Mouse (Mus musculus): ENCODE results near the gene Glrx5. TPM values are rescaled to one million over a fixed set of nuclear protein-coding genes. Genes with fewer than 3 reads are reported as not detected.

Gene Glrx5
- polyA plus RNA-seq, 1 experiment from 2014 or later, result 349 TPM

- H3K27ac ChIP-seq (ENCODE audit: low read depth), result no peak overlapping the region
- 79% methylated on average over 10 of the region's 10 CpGs for WGBS (ENCODE audit: insufficient replicate concordance)
- H3K9me3 ChIP-seq (ENCODE audit: low read length), result no peaks in the 10 kb centered on the region
- TF ChIP-seq CTCF (IDR thresholded peaks at IDR 0.05; ENCODE audit: low read depth), result no peak
- no peak overlapping the region for H3K4me2 ChIP-seq (ENCODE audit: low read depth, low read length)
- H3K9ac ChIP-seq (replicated peaks), result no peak overlapping the region
- no peaks in the 10 kb centered on the region for H3K36me3 ChIP-seq (replicated peaks; ENCODE audit: insufficient read depth, low read length)
- no peak for DNase-seq
- H3K27me3 ChIP-seq (ENCODE audit: insufficient read depth, low read length), result no peaks in the 10 kb centered on the region
- no peak for ATAC-seq
- no peak overlapping the region for H3K4me3 ChIP-seq (ENCODE audit: low read depth, low read length)
- 0 out of 2 replicates have a peak, but pooled peaks cover 3% of the 10 kb centered on the region for H3K4me1 ChIP-seq (ENCODE audit: insufficient read depth)
Observed at GRCm38 (mm10) chr12:105066523-105066922, 34.0 kb downstream of the Glrx5 start.

GRCm38 (mm10) chr12:105068911-105069310, 36.4 kb downstream of the Glrx5 start:
- no peaks in the 10 kb centered on the region for H3K36me3 ChIP-seq (replicated peaks; ENCODE audit: insufficient read depth, low read length)
- H3K27me3 ChIP-seq (ENCODE audit: insufficient read depth, low read length), result no peaks in the 10 kb centered on the region
- 0 out of 2 replicates have a peak, but pooled peaks cover 3% of the 10 kb centered on the region for H3K4me1 ChIP-seq (ENCODE audit: insufficient read depth)
- 0 out of 2 replicates have a peak, but pooled peaks have one; percentile 31 for ATAC-seq
- no peak overlapping the region for H3K4me2 ChIP-seq (ENCODE audit: low read depth, low read length)
- DNase-seq, result no peak
- H3K4me3 ChIP-seq (ENCODE audit: low read depth, low read length), result no peak overlapping the region
- no peak overlapping the region for H3K9ac ChIP-seq (replicated peaks)
- WGBS (ENCODE audit: insufficient replicate concordance), result 40% methylated on average over 5 of the region's 5 CpGs
- no peaks in the 10 kb centered on the region for H3K9me3 ChIP-seq (ENCODE audit: low read length)
- H3K27ac ChIP-seq (ENCODE audit: low read depth), result no peak overlapping the region
- no peak for TF ChIP-seq EP300 (IDR thresholded peaks at IDR 0.05; ENCODE audit: low read depth)
- TF ChIP-seq CTCF (IDR thresholded peaks at IDR 0.05; ENCODE audit: low read depth), result no peak

GRCm38 (mm10) chr12:105073708-105074107, 41.2 kb downstream of the Glrx5 start:
- Histone ChIP-seq H3K4me1 (ENCODE audit: insufficient read depth) (no peaks in the 10 kb centered on the region), H3K9me3 (ENCODE audit: low read length) (no peaks in the 10 kb centered on the region), H3K27me3 (ENCODE audit: insufficient read depth, low read length) (no peaks in the 10 kb centered on the region), H3K36me3 (replicated peaks; ENCODE audit: insufficient read depth, low read length) (no peaks in the 10 kb centered on the region), H3K9ac (replicated peaks) (no peak overlapping the region), H3K27ac (ENCODE audit: low read depth) (no peak overlapping the region), H3K4me3 (ENCODE audit: low read depth, low read length) (no peak overlapping the region), H3K4me2 (ENCODE audit: low read depth, low read length) (no peak overlapping the region)
- TF ChIP-seq EP300 (IDR thresholded peaks at IDR 0.05; ENCODE audit: low read depth) (no peak), CTCF (IDR thresholded peaks at IDR 0.05; ENCODE audit: low read depth) (peak; percentile 84)
- no peak for DNase-seq
- ATAC-seq, result no peak
- 39% methylated on average over 9 of the region's 9 CpGs for WGBS (ENCODE audit: insufficient replicate concordance)

DNA sequence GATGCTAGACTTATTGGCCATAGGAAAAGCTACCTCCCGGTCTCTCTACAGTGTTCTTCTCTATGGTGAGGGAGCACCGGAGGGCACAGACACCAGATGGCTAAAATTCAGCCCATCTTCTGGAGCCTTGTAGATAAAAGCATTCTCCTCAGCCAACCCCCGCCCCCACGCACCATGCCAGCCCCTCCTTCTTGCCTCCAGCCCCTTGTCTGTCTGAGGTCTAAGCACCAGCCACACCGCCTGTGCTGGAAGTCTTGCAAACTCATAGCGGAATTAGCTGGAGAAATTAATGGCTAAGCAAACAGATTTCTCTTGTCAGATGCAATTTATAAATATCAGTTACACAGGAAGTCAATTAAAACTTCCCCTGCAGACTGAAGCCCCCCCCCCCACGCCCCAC, 43.0 kb downstream of the Glrx5 start:
- no peak overlapping the region for H3K9ac ChIP-seq (replicated peaks)

DNA sequence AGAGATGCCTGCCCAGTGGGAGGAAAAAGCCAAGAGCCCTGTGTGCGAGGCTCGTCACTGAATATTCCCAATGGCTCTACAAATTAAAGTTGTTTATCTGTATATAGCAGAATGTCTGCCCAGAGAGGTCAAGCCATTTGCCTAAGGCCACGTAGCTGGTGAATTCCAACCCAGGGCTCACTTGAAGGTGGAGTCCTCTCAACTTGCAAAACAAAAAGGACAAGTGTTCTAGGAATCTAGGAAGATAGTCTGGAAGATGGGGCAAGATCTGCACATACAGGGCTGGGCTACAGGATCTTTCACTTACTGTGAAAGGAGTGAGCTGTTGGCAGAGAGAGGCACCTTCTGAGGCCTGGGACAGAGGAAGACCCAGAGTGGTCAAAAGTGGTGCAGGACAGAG, 44.0 kb downstream of the Glrx5 start:
- Histone ChIP-seq H3K27ac (ENCODE audit: low read depth) (no peak overlapping the region), H3K4me1 (ENCODE audit: insufficient read depth) (no peaks in the 10 kb centered on the region), H3K9ac (replicated peaks) (no peak overlapping the region), H3K27me3 (ENCODE audit: insufficient read depth, low read length) (no peaks in the 10 kb centered on the region), H3K4me3 (ENCODE audit: low read depth, low read length) (no peak overlapping the region), H3K4me2 (ENCODE audit: low read depth, low read length) (no peak overlapping the region), H3K9me3 (ENCODE audit: low read length) (no peaks in the 10 kb centered on the region), H3K36me3 (replicated peaks; ENCODE audit: insufficient read depth, low read length) (no peaks in the 10 kb centered on the region)
- 84% methylated on average over 3 of the region's 3 CpGs for WGBS (ENCODE audit: insufficient replicate concordance)
- DNase-seq, result no peak
- ATAC-seq, result no peak
- no peak for TF ChIP-seq EP300 (IDR thresholded peaks at IDR 0.05; ENCODE audit: low read depth)
- no peak for TF ChIP-seq CTCF (IDR thresholded peaks at IDR 0.05; ENCODE audit: low read depth)

More for the DNA sequence above, 43.0 kb downstream of the Glrx5 start:
- Histone ChIP-seq H3K4me2 (ENCODE audit: low read depth, low read length) (no peak overlapping the region), H3K9me3 (ENCODE audit: low read length) (no peaks in the 10 kb centered on the region), H3K4me3 (ENCODE audit: low read depth, low read length) (no peak overlapping the region), H3K27ac (ENCODE audit: low read depth) (no peak overlapping the region), H3K27me3 (ENCODE audit: insufficient read depth, low read length) (no peaks in the 10 kb centered on the region), H3K4me1 (ENCODE audit: insufficient read depth) (no peaks in the 10 kb centered on the region), H3K36me3 (replicated peaks; ENCODE audit: insufficient read depth, low read length) (no peaks in the 10 kb centered on the region)
- DNase-seq (no peak), ATAC-seq (no peak)
- WGBS (ENCODE audit: insufficient replicate concordance), result 58% methylated on average over 7 of the region's 7 CpGs
- TF ChIP-seq EP300 (IDR thresholded peaks at IDR 0.05; ENCODE audit: low read depth) (no peak), CTCF (IDR thresholded peaks at IDR 0.05; ENCODE audit: low read depth) (no peak)

GRCm38 (mm10) chr12:105077232-105077631, 44.7 kb downstream of the Glrx5 start:
- Histone ChIP-seq H3K27ac (ENCODE audit: low read depth) (no peak overlapping the region), H3K9me3 (ENCODE audit: low read length) (no peaks in the 10 kb centered on the region), H3K27me3 (ENCODE audit: insufficient read depth, low read length) (no peaks in the 10 kb centered on the region), H3K9ac (replicated peaks) (no peak overlapping the region), H3K4me2 (ENCODE audit: low read depth, low read length) (no peak overlapping the region), H3K4me1 (ENCODE audit: insufficient read depth) (no peaks in the 10 kb centered on the region), H3K4me3 (ENCODE audit: low read depth, low read length) (no peak overlapping the region), H3K36me3 (replicated peaks; ENCODE audit: insufficient read depth, low read length) (no peaks in the 10 kb centered on the region)
- TF ChIP-seq CTCF (IDR thresholded peaks at IDR 0.05; ENCODE audit: low read depth), result no peak
- no peak for TF ChIP-seq EP300 (IDR thresholded peaks at IDR 0.05; ENCODE audit: low read depth)
- no peak for ATAC-seq
- WGBS (ENCODE audit: insufficient replicate concordance), result 83% methylated on average over 2 of the region's 2 CpGs
- DNase-seq, result no peak

DNA sequence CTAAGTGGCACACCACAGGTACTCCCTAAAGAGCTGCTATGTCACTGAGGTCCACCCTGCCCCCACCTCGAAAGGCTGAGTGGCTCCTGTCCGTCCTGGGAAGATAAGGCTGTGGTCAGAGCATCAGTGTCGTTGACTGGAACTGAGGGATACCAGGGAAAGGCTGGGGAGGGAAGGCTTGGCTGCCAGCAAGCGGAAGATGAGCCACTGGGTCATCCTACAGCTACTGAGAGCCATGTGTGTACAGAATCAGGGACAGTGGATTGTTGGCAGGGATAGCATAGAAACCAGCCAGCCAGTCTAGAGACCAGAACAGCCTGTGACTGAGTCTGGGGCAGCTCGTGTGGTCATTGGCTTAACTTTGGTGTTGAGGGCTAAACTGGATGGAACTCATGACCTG, 51.7 kb downstream of the Glrx5 start:
- WGBS (ENCODE audit: insufficient replicate concordance), result 49% methylated on average over 5 of the region's 5 CpGs
- no peak for ATAC-seq
- H3K27me3 ChIP-seq (ENCODE audit: insufficient read depth, low read length), result no peaks in the 10 kb centered on the region
- H3K4me1 ChIP-seq (ENCODE audit: insufficient read depth), result no peaks in the 10 kb centered on the region
- H3K4me2 ChIP-seq (ENCODE audit: low read depth, low read length), result no peak overlapping the region
- H3K36me3 ChIP-seq (replicated peaks; ENCODE audit: insufficient read depth, low read length), result no peaks in the 10 kb centered on the region
- H3K9ac ChIP-seq (replicated peaks), result no peak overlapping the region
- TF ChIP-seq EP300 (IDR thresholded peaks at IDR 0.05; ENCODE audit: low read depth) (no peak), CTCF (IDR thresholded peaks at IDR 0.05; ENCODE audit: low read depth) (no peak)
- H3K27ac ChIP-seq (ENCODE audit: low read depth), result no peak overlapping the region
- no peaks in the 10 kb centered on the region for H3K9me3 ChIP-seq (ENCODE audit: low read length)
- no peak for DNase-seq
- H3K4me3 ChIP-seq (ENCODE audit: low read depth, low read length), result no peak overlapping the region

All from liver, postnatal 0 days (tissue).